Mouse (Mus musculus) stomach, postnatal 0 days (tissue): ENCODE data around the gene Pirt. TPM values are rescaled to one million over a fixed set of nuclear protein-coding genes. Genes with fewer than 3 reads are reported as not detected.

Experiments used
- ATAC-seq: fragments of 200-750 bp; cut with Nextera tagmentation; 2 replicates; pipeline ENCODE4 v1.8.0; 2017; ENCODE audit not compliant: low FRiP score, low TSS enrichment
- DNase-seq: peaks from one replicate; pipeline ENCODE4 v3.0.0-alpha.2; 2016; ENCODE audit warnings: low spot score
- H3K27ac ChIP-seq: fragments of 300-500 bp; sonication (generic); replicated peaks from 2 replicates; pipeline ENCODE4 v1.5.1; 2014; ENCODE audit warnings: mild to moderate bottlenecking, control low read depth
- H3K27me3 ChIP-seq: fragments of 300-500 bp; sonication (generic); 2 replicates; pipeline ENCODE4 v1.6.1; 2014; ENCODE audit warnings: low read length; ENCODE audit not compliant: control insufficient read depth, insufficient read depth
- H3K36me3 ChIP-seq: fragments of 300-500 bp; sonication (generic); 2 replicates; pipeline ENCODE4 v1.6.1; 2014; ENCODE audit warnings: low read length, mixed read lengths; ENCODE audit not compliant: control insufficient read depth, insufficient read depth
- H3K4me1 ChIP-seq: fragments of 300-500 bp; sonication (generic); replicated peaks from 2 replicates; pipeline ENCODE4 v1.6.1; 2014; ENCODE audit warnings: antibody characterized with exemption; ENCODE audit not compliant: control insufficient read depth, insufficient read depth
- H3K4me2 ChIP-seq: fragments of 300-500 bp; sonication (generic); replicated peaks from 2 replicates; pipeline ENCODE4 v1.6.1; 2014; ENCODE audit warnings: low read depth, mild to moderate bottlenecking, control low read depth, moderate library complexity
- H3K4me3 ChIP-seq: fragments of 300-500 bp; sonication (generic); 2 replicates; pipeline ENCODE4 v1.5.1; 2014; ENCODE audit warnings: low read depth, low read length, control low read depth
- H3K9ac ChIP-seq: fragments of 300-500 bp; sonication (generic); 2 replicates; pipeline ENCODE4 v1.6.1; 2014; ENCODE audit warnings: mild to moderate bottlenecking, low read length, control low read depth, mixed read lengths
- H3K9me3 ChIP-seq: fragments of 300-500 bp; sonication (generic); 2 replicates; pipeline ENCODE4 v1.6.1; 2016; ENCODE audit warnings: low read length; ENCODE audit not compliant: control insufficient read depth
- CTCF ChIP-seq: IDR thresholded peaks from 2 replicates; pipeline ENCODE4 v1.5.1; 2016; ENCODE audit warnings: antibody characterized with exemption, low read depth, mild to moderate bottlenecking, moderate library complexity
- EP300 ChIP-seq: optimal IDR thresholded peaks from 2 replicates; pipeline ENCODE3; 2016; ENCODE audit warnings: antibody characterized with exemption
- WGBS: fragments of 180-500 bp; shearing (Covaris S2); extraction: QIAGEN DNeasy Blood & Tissue Kit; methylation state at CpG from one replicate; pipeline ENCODE4 v1.1.7; 2014; 5-methylcytosine and 5-hydroxymethylcytosine counted together
- polyA plus RNA-seq: library from polyadenylated mRNA; unstranded; fragments of >200 nt; fragmentation: Nextera tagmentation; extraction: Ambion mirVana; gene quantifications from 2 replicates; pipeline ENCODE4 v1.2.1, GENCODE M21; 2015

Pirt gene
- polyA plus RNA-seq, 1 experiment from 2014 or later: 5.6 TPM

DNA sequence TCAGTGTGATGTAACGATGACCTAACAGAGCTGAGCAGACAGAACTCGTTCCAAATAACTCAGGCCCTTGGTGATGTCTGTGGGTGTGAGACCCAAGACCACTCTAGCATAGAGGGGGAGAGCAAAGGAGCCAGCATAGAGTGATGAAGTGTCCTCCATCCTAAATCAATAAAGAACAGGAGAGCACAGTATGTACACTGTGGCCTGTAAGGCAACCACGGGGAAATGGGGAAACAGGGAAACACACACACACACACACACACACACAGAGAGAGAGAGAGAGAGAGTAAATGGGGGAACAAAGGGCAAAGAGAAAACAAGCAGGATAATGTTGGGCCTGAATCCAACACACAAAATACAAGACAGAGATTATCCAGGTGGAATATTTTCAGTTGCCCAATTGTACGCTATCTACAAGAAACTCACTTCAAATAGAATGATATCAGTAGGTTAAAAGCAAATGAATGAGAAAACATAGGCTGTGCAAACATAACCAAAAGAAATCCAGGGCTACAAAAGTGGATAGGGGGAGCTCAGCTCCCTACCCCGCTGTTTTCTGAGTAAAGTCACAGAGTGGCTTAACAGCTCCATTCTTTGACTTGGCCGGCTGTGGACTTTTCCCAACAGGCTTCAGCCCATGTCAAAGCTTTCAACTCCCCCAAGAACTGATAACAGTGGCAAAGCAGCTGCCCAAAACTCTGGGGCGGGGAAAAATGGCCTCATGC is 64.0 kb downstream of the Pirt start:
- Histone ChIP-seq H3K4me3 (no peak overlapping the region), H3K4me2 (no peak overlapping the region), H3K36me3 (no peaks in the 10 kb centered on the region), H3K27me3 (no peaks in the 10 kb centered on the region), H3K27ac (no peak overlapping the region), H3K9me3 (no peaks in the 10 kb centered on the region), H3K4me1 (no peaks in the 10 kb centered on the region), H3K9ac (no peak overlapping the region)
- WGBS: 74% methylated on average over 7 of the region's 7 CpGs
- DNase-seq: peak; percentile 66
- no peak for TF ChIP-seq CTCF
- TF ChIP-seq EP300: no peak
- ATAC-seq: peak; percentile 83

Other genes with a start within 250 kb of the Pirt start
- 21.4 and 24.8 TPM in 2 replicates for gene Tmem238l, start 44.7 kb downstream of the Pirt start, polyA plus RNA-seq
- 3.7 and 4.9 TPM in 2 replicates for gene Tmem220, start 113.2 kb downstream of the Pirt start, polyA plus RNA-seq
- gene Adprm, start 140.6 kb downstream of the Pirt start, polyA plus RNA-seq: 17.3 and 17.4 TPM in 2 replicates
- gene Sco1, start 140.7 kb downstream of the Pirt start, polyA plus RNA-seq: 14.5 and 15.2 TPM in 2 replicates
- 0.91 and 1.5 TPM in 2 replicates for gene Myh3, start 166.3 kb downstream of the Pirt start, polyA plus RNA-seq